Mouse (Mus musculus) lung, postnatal 36 days (tissue): ENCODE results near the gene Gfi1.

Source experiments
- DNase-seq: peaks from one replicate; pipeline ENCODE4 v3.0.0; 2022; ENCODE audit warnings: mixed read lengths

Gene Gfi1

GRCm38 (mm10) chr5:107725435-107726261, at the start of gene Gfi1:
Gfi1 (minus strand) TSS chr5:107726036.
- DNase-seq: no peak

DNA sequence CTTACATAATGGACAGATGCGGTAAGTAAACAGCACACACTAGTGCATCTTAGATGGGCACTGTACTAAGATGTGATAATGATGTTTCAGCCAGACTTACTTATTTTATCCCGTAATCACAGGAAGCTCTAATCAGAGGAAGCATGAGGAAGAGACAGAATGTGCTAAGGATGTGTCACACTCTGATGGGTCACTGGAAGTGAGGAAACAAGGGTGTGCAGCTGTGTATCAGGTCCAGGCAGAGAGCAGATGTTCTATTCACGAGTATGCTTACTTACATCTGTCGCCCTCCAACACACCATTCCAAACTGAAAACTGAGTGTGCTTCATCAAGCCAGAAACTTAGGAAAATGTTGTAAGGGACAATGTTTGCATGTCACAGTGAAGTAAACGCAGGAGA, 46.2 kb upstream of the Gfi1 start:
- DNase-seq: no peak

- DNase-seq: no peak
These were observed 42.4 kb upstream of the Gfi1 start for GRCm38 (mm10) chr5:107768224-107768623.

GRCm38 (mm10) chr5:107765946-107766345, 40.1 kb upstream of the Gfi1 start:
- DNase-seq: no peak

DNA sequence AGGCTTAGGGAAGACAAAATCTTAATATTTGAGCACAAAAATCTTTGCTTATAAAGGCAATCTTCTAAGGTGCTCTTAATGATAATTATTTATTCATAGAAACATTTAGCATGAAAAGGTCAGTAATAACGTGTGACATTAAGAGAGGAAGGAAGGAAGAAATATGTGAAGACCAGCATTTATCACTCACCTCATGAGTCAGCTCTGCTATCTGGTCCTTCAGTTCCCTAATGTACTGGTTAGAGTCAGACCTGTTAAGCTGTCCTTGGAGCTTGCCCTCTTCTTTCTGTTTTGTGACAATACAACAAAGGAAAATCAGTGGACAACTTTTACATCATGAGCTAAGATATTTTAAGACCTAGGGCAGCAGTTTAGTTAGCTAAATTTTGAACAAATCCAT, 38.6 kb upstream of the Gfi1 start:
- DNase-seq: no peak

- no peak for DNase-seq
These were observed 37.8 kb upstream of the Gfi1 start for GRCm38 (mm10) chr5:107763674-107764073.

GRCm38 (mm10) chr5:107759121-107759520, 33.3 kb upstream of the Gfi1 start:
- DNase-seq: no peak

- DNase-seq: no peak
These were observed 30.2 kb upstream of the Gfi1 start for GRCm38 (mm10) chr5:107756072-107756471.

- peak; percentile 32 for DNase-seq
These were observed 28.9 kb upstream of the Gfi1 start for GRCm38 (mm10) chr5:107754740-107755139.

DNA sequence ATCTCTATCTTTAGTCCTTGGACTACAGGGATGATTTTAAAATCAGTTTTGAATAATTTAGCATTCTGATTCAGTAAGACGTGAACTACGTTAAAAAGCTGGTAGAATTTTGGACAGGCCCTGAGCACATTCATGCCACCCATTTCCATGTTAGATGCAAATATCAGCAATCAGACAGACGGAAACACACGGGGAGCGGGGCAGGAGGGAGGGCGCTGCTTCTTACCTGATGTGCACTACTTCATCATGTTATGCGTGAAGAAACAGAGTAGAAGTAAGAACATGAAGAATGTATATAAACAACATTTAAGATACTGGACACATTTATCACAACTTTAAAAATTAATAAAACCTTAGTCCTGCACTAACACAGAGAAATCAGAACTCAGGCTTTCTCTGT, 27.8 kb upstream of the Gfi1 start:
- no peak for DNase-seq

DNA sequence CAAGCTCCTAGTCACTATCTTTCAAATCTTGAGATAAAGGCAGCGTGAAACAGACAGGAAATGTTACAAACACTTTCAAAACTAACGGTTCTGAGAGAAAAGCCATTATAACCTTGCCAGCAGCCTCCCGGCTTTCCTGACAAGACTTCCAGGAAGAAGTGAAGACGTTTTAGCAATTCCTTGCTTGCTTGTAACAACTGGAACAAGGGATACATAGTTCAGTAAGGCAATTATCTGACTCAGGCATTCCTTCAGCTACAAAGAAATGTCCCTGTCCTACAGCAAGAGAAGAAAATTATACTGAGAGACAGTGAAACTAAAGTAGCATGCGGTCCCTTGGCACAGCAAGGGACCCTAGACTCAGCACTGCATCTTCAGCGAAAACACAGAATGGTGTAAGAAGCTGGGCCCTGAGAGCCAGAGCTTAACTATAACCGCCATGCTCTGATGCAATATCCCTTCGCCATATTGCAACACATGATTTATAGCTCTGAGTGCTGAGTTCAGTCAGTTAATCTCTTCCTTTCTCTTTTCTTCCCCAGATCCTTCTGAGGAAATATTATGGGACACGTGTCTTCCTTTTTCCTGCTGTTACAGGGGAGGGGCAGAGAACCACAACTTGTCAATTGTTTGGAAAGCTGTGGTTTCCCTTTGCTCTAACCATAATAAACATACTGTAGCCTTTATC, 23.5 kb upstream of the Gfi1 start:
- peak; percentile 66 for DNase-seq

DNA sequence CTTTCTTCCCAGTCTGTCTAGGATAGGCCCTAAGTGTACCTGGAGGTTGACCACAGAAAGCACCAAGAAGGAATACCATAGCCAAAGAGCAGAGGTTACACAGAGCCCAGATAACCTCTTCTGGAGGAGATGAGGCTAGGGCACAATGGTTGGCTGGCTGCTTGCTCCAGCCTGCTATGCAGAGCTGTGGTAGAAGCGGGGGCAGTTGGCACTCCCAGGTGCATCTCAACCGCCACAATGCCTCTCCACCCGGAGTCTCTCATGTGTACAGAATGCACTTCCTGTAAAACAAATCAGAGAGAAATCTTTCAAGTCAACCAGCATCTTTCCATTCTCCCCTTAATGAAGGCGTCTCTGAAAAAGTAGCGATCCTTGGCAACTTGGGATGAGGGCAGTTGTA, 13.2 kb upstream of the Gfi1 start:
- no peak for DNase-seq

GRCm38 (mm10) chr5:107738296-107738695, 12.5 kb upstream of the Gfi1 start:
- DNase-seq: no peak

GRCm38 (mm10) chr5:107736171-107736570, 10.3 kb upstream of the Gfi1 start:
- DNase-seq: no peak

- DNase-seq: no peak
These were observed 6.0 kb upstream of the Gfi1 start for GRCm38 (mm10) chr5:107731844-107732243.

DNA sequence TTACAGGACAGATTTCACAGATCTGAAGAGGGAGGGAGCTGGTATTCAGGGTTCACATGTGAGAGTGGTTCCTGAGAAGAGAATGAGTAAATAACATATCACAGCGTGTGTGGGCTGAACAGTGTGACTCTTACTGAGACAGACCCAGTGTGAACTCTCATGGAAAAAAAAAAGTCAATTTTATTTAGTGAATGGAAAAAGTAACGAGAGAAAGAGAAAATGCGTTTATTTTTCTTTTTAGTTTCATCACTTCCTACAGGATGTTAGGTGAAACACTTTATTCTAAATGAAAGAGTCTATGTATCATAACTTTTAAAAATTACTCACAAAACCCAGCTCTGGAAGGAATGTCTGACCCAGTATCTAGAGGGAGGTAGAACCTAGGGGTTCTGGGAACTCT, 5.6 kb upstream of the Gfi1 start:
- no peak for DNase-seq

GRCm38 (mm10) chr5:107727007-107727402, 1.2 kb upstream of the Gfi1 start:
- no peak for DNase-seq

- DNase-seq: no peak
These were observed 608 bp upstream of the Gfi1 start for GRCm38 (mm10) chr5:107726281-107727006.

DNA sequence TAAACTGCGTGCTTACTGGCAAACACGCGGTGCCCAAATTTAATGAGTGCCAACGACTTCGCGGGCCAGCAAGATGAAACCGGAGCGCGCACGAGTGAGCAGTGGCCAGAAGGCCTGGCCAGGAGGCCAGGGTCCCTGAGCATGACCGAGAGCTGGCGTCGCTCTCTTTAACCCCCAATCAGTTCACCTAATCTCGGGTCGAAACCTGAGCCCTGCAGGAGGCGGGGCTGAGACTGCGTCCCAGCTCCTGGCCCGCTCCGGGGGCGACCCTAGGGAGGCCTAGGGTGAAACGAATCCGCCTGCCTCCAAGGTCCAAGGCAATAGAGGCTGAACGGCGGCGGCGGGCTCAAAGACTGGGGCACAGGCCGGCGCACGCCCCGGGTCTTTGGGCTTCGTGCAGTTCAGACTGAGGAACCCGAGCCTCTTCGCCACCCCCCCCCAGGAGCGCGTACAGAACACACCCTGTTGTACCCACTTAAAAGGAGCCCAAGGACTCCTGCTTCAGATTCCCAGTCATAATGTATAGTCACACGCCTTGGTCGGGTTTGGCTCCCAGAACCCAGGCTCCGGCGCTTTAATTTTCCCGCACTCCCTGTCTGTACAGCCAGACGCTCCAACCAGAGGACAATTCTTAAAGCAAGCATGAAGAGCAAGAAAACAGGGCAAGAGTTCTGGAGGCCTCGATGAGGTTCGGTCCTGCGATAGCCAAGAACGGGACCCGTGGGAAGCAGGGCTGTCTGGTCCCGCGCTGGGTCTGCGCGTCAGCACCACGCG, 988 bp downstream of the Gfi1 start:
- no peak for DNase-seq

- no peak for DNase-seq
These were observed 2.0 kb downstream of the Gfi1 start for GRCm38 (mm10) chr5:107723541-107724511.

- no peak for DNase-seq
These were observed 2.9 kb downstream of the Gfi1 start for GRCm38 (mm10) chr5:107722661-107723532.
